Mouse (Mus musculus) cortical plate, adult 2 months (tissue): Measurements from ENCODE around the gene Dgkh. TPM values are rescaled to one million over a fixed set of nuclear protein-coding genes. Genes with fewer than 3 reads are reported as not detected.

ENCODE experiments used
- H3K27ac ChIP-seq: fragments of 200-500 bp; 2 replicates; pipeline ENCODE4 v1.5.1; 2012; ENCODE audit warnings: low read length, control low read depth, inconsistent platforms; ENCODE audit not compliant: insufficient read depth
- H3K4me1 ChIP-seq: fragments of 200-500 bp; 2 replicates; pipeline ENCODE4 v1.6.1; 2011; ENCODE audit warnings: low read length; ENCODE audit not compliant: control insufficient read depth, insufficient read depth
- H3K4me3 ChIP-seq: fragments of 200-500 bp; 2 replicates; pipeline ENCODE4 v1.5.1; 2011; ENCODE audit warnings: mild to moderate bottlenecking, low read length, control low read depth; ENCODE audit not compliant: insufficient read depth
- CTCF ChIP-seq: fragments of 200-500 bp; IDR thresholded peaks from 2 replicates; pipeline ENCODE4 v1.5.1; 2011; ENCODE audit warnings: mild to moderate bottlenecking, control low read depth, low read length; ENCODE audit not compliant: insufficient read depth; ENCODE audit errors: extremely low read depth
- POLR2A ChIP-seq: fragments of 200-500 bp; IDR thresholded peaks from 2 replicates; pipeline ENCODE4 v1.6.1; 2011; ENCODE audit warnings: mild to moderate bottlenecking, low read length, control low read depth; ENCODE audit not compliant: insufficient read depth; ENCODE audit errors: extremely low read depth
- polyA plus RNA-seq: library from polyadenylated mRNA; depleted of rRNA; stranded (reverse); fragments of >200 nt; gene quantifications from 2 replicates; pipeline ENCODE4 v1.2.3, GENCODE M21; 2012

Dgkh gene
- polyA plus RNA-seq, 1 experiment, result 18.4 TPM

- TF ChIP-seq POLR2A (no peak), CTCF (no peak)
- no peak overlapping the region for H3K4me3 ChIP-seq
- peaks cover 3% of the 10 kb centered on the region for H3K4me1 ChIP-seq
- H3K27ac ChIP-seq, result no peak overlapping the region
Observed at GRCm38 (mm10) chr14:78645622-78646021, 87.0 kb downstream of the Dgkh start.

GRCm38 (mm10) chr14:78641314-78641713 lies 91.3 kb downstream of the Dgkh start:
- no peak overlapping the region for H3K4me3 ChIP-seq
- TF ChIP-seq POLR2A (no peak), CTCF (no peak)
- H3K27ac ChIP-seq, result no peak overlapping the region
- H3K4me1 ChIP-seq, result peaks cover 5% of the 10 kb centered on the region

DNA sequence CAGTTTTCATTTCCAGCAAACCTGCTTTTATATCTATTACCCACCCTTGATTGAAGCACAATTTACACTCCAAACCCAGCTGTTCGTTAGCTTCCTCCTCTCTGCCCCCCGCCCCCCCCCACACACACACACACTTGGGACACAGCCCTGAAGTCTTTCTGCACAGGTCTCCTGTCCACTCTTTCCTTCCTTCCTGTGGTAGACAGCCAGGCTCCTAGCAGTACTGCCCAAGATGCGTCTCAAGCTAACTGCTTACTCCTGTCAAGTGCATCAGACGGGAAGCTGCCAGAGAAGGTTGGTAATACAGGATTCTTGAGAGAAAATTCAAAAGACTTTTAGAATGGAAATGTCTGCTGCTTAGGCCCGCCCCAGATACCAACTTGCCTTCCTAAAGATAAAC lies 92.9 kb downstream of the Dgkh start:
- no peak for TF ChIP-seq CTCF
- no peak for TF ChIP-seq POLR2A
- no peak overlapping the region for H3K27ac ChIP-seq
- H3K4me1 ChIP-seq, result peaks cover 5% of the 10 kb centered on the region
- H3K4me3 ChIP-seq, result no peak overlapping the region

GRCm38 (mm10) chr14:78635612-78636400 lies 96.8 kb downstream of the Dgkh start:
- Histone ChIP-seq H3K4me1 (peaks cover 7% of the 10 kb centered on the region), H3K27ac (no peak overlapping the region), H3K4me3 (no peak overlapping the region)
- TF ChIP-seq POLR2A (no peak), CTCF (no peak)

GRCm38 (mm10) chr14:78632747-78633146 lies 99.8 kb downstream of the Dgkh start:
- TF ChIP-seq POLR2A (no peak), CTCF (no peak)
- no peak overlapping the region for H3K27ac ChIP-seq
- H3K4me1 ChIP-seq, result peaks cover 4% of the 10 kb centered on the region
- no peak overlapping the region for H3K4me3 ChIP-seq

- Histone ChIP-seq H3K4me1 (peaks cover 4% of the 10 kb centered on the region), H3K27ac (no peak overlapping the region), H3K4me3 (no peak overlapping the region)
- no peak for TF ChIP-seq POLR2A
- no peak for TF ChIP-seq CTCF
Observed at GRCm38 (mm10) chr14:78630923-78631875, 101.4 kb downstream of the Dgkh start.

DNA sequence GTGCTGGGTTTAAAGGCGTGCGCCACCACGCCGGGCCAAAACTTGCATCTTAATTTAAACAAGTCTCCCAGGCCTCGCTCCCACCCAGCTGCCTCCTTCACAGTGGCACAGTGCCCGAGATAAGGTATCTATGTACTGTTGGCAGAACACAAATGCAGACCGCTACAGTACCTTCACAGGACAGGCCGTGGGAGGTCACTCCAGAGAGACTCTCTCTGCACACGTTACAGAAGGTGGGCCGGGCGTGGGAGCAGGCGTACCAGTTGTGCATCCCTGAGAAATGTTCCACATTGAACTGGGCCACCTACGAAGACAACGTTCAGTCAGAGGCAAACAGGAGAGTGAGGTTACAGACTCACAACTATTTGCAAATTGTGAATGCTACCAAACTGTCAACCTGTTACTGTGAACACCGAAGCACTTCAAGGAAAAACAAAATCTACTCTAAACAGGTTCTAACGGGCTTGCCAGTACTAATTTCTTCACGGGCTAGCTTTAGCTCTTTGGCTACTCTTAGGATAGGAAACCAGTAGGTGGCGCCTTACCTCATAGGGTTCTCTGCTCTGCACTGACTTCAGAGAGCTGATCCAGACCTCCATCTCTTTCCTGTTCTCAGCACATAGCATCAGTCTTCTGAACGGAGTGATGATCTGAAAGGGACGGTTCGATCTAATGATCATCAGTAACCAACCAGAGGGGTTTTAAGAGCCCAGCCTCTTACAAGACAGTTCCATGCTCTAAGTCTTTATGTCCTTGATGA lies 104.9 kb downstream of the Dgkh start:
- TF ChIP-seq CTCF, result peak; percentile 49
- TF ChIP-seq POLR2A, result no peak
- H3K4me3 ChIP-seq, result no peak overlapping the region
- no peak overlapping the region for H3K27ac ChIP-seq
- H3K4me1 ChIP-seq, result peaks cover 2% of the 10 kb centered on the region

GRCm38 (mm10) chr14:78618883-78619295 lies 113.7 kb downstream of the Dgkh start:
- Histone ChIP-seq H3K27ac (no peak overlapping the region), H3K4me3 (no peak overlapping the region), H3K4me1 (no peaks in the 10 kb centered on the region; the same call in 1 of the 2 replicates)
- TF ChIP-seq POLR2A, result no peak
- TF ChIP-seq CTCF, result no peak

- Histone ChIP-seq H3K4me1 (no peaks in the 10 kb centered on the region; the same call in 1 of the 2 replicates), H3K4me3 (no peak overlapping the region), H3K27ac (no peak overlapping the region)
- TF ChIP-seq CTCF (peak; percentile 68), POLR2A (no peak)
Observed at GRCm38 (mm10) chr14:78613569-78613968, 119.0 kb downstream of the Dgkh start.
